Mouse (Mus musculus) large intestine, adult 2 months (tissue): Measurements from ENCODE around the gene Alg3. TPM values are rescaled to one million over a fixed set of nuclear protein-coding genes. Genes with fewer than 3 reads are reported as not detected.

ENCODE experiments used
- DNase-seq: peaks from one replicate; pipeline ENCODE4 v3.0.0-alpha.2; 2012; ENCODE audit warnings: low read depth, low spot score
- WGBS: fragments of 180-500 bp; shearing (Covaris S2); methylation state at CpG from one replicate; pipeline ENCODE4 v1.1.7; 2018; 5-methylcytosine and 5-hydroxymethylcytosine counted together
- polyA plus RNA-seq: library from polyadenylated mRNA; depleted of rRNA; stranded (reverse); fragments of >200 nt; gene quantifications from 2 replicates; pipeline ENCODE4 v1.2.3, GENCODE M21; 2012; rRNA removed

Gene Alg3
- polyA plus RNA-seq, 1 experiment: 21.1 TPM

- WGBS: 5% methylated on average over 79 of the region's 83 CpGs
Observed at GRCm38 (mm10) chr16:20619541-20620398, 8.2 kb upstream of the Alg3 start.

GRCm38 (mm10) chr16:20610501-20611356 lies 806 bp downstream of the Alg3 start:
- DNase-seq: no peak
- under 1% methylated on average over 28 of the region's 28 CpGs for WGBS

More at GRCm38 (mm10) chr16:20619541-20620398, 8.2 kb upstream of the Alg3 start:
- no peak for DNase-seq

- 61% methylated on average over 9 of the region's 9 CpGs for WGBS
- DNase-seq: no peak
Observed at GRCm38 (mm10) chr16:20604705-20605104, 6.8 kb downstream of the Alg3 start.

- DNase-seq: no peak
- WGBS: 70% methylated on average over 5 of the region's 5 CpGs
Observed at GRCm38 (mm10) chr16:20600511-20600910, 11.0 kb downstream of the Alg3 start.

- 55% methylated on average over 7 of the region's 7 CpGs for WGBS
- DNase-seq: no peak
Observed at GRCm38 (mm10) chr16:20596687-20597441, 14.7 kb downstream of the Alg3 start.

- whole genome bisulfite sequencing: 86% methylated on average over 4 of the region's 4 CpGs
Observed at GRCm38 (mm10) chr16:20595737-20596136, 15.8 kb downstream of the Alg3 start.

GRCm38 (mm10) chr16:20595060-20595673 lies 16.4 kb downstream of the Alg3 start:
- no peak for DNase-seq
- 75% methylated on average over 7 of the region's 7 CpGs for WGBS

More at GRCm38 (mm10) chr16:20595737-20596136, 15.8 kb downstream of the Alg3 start:
- DNase-seq: no peak

- 5% methylated on average over 48 of the region's 48 CpGs for WGBS
- no peak for DNase-seq
Observed at GRCm38 (mm10) chr16:20591076-20591705, 20.3 kb downstream of the Alg3 start.

- 2% methylated on average over 17 of the region's 17 CpGs for WGBS
- DNase-seq: no peak
Observed at GRCm38 (mm10) chr16:20590680-20591038, 20.9 kb downstream of the Alg3 start.

- 1% methylated on average over 39 of the region's 39 CpGs for WGBS
- DNase-seq: no peak
Observed at GRCm38 (mm10) chr16:20589939-20590679, 21.4 kb downstream of the Alg3 start.

- DNase-seq: no peak
- WGBS: 1% methylated on average over 24 of the region's 24 CpGs
Observed at GRCm38 (mm10) chr16:20589366-20589938, 22.1 kb downstream of the Alg3 start, which contains the start of gene Vwa5b2. Gene Vwa5b2, plus strand, starts transcription at chr16:20589471.

GRCm38 (mm10) chr16:20565075-20565474 lies 46.5 kb downstream of the Alg3 start:
- no peak for DNase-seq
- WGBS: 26% methylated on average over 1 of the region's 1 CpGs

GRCm38 (mm10) chr16:20557381-20557780 lies 54.2 kb downstream of the Alg3 start:
- no peak for DNase-seq
- WGBS: 61% methylated on average over 7 of the region's 7 CpGs

Other genes starting within 250 kb of the Alg3 start
- gene Abcc5, start 185.3 kb downstream of the Alg3 start, polyA plus RNA-seq: 15.0 and 22.3 TPM in 2 replicates
- gene Eif2b5, start 112.9 kb downstream of the Alg3 start, polyA plus RNA-seq: 28.8 and 30.9 TPM in 2 replicates
- gene Dvl3, start 94.8 kb downstream of the Alg3 start, polyA plus RNA-seq: 18.4 and 32.2 TPM in 2 replicates
- gene Ap2m1, start 76.3 kb downstream of the Alg3 start, polyA plus RNA-seq: 553 and 587 TPM in 2 replicates
- 35.9 and 46.4 TPM in 2 replicates for gene Abcf3, start 63.2 kb downstream of the Alg3 start, polyA plus RNA-seq
- gene Vwa5b2, start 22.3 kb downstream of the Alg3 start, polyA plus RNA-seq: 2.2 and 4.6 TPM in 2 replicates
- gene Eef1akmt4, start 142 bp downstream of the Alg3 start, polyA plus RNA-seq: 16.9 and 18.6 TPM in 2 replicates
- 0.16 TPM in 1 of 2 replicates, not detected in the other for gene Gm49333, start 125 bp downstream of the Alg3 start, polyA plus RNA-seq
- gene Camk2n2, start 9.6 kb upstream of the Alg3 start, polyA plus RNA-seq: 2.0 and 3.3 TPM in 2 replicates
- 0.43 and 0.49 TPM in 2 replicates for gene Ece2, start 18.1 kb upstream of the Alg3 start, polyA plus RNA-seq
- 96.4 and 100 TPM in 2 replicates for gene Psmd2, start 39.9 kb upstream of the Alg3 start, polyA plus RNA-seq
- 150 and 288 TPM in 2 replicates for gene Eif4g1, start 56.6 kb upstream of the Alg3 start, polyA plus RNA-seq
- 3.4 and 3.8 TPM in 2 replicates for gene Fam131a, start 81.5 kb upstream of the Alg3 start, polyA plus RNA-seq
- gene Polr2h, start 105.9 kb upstream of the Alg3 start, polyA plus RNA-seq: 27.7 and 28.1 TPM in 2 replicates
- gene Clcn2, start 106.0 kb upstream of the Alg3 start, polyA plus RNA-seq: 87.7 and 159 TPM in 2 replicates
- 2.4 and 3.6 TPM in 2 replicates for gene Chrd, start 121.4 kb upstream of the Alg3 start, polyA plus RNA-seq
- gene Thpo, start 122.8 kb upstream of the Alg3 start, polyA plus RNA-seq: 10.2 and 11.9 TPM in 2 replicates